Mouse (Mus musculus) MEL (cell line): ENCODE data around the gene 2300009A05Rik. TPM values are rescaled to one million over a fixed set of nuclear protein-coding genes. Genes with fewer than 3 reads are reported as not detected.

Experiments used
- DNase-seq: peaks from one replicate; pipeline ENCODE4 v3.0.0; 2011; ENCODE audit warnings: low read depth, low spot score
- H3K27ac ChIP-seq: 2 replicates; pipeline ENCODE4 v1.5.1; 2012; ENCODE audit warnings: low read depth, mild to moderate bottlenecking, control low read depth, low read length, moderate library complexity; ENCODE audit not compliant: control insufficient read depth
- H3K27me3 ChIP-seq, 2 experiments: fragments of 150-350 bp in 1 of 2; sonication (generic) in 1 of 2; 2 replicates each; pipeline ENCODE4 v1.6.1; 2012; ENCODE audit warnings: low read length in 2 of 2, mild to moderate bottlenecking in 2 of 2, improper control_type of control experiment in 1 of 2, moderate library complexity in 1 of 2; ENCODE audit not compliant: insufficient read depth in 2 of 2, control insufficient read depth in 1 of 2
- H3K36me3 ChIP-seq, 2 experiments: 2 replicates each; pipeline ENCODE4 v1.6.1; 2012 to 2014; ENCODE audit warnings: low read length in 2 of 2, improper control_type of control experiment in 1 of 2, inconsistent platforms in 1 of 2, mild to moderate bottlenecking in 1 of 2; ENCODE audit not compliant: insufficient read depth in 2 of 2, control insufficient read depth in 1 of 2
- H3K4me1 ChIP-seq, 2 experiments: fragments of 150-350 bp in 1 of 2; sonication (generic) in 1 of 2; 2 replicates each; pipeline ENCODE4 v1.6.1; 2012; ENCODE audit warnings: low read length in 2 of 2, improper control_type of control experiment in 1 of 2, mild to moderate bottlenecking in 1 of 2; ENCODE audit not compliant: insufficient read depth in 2 of 2, control insufficient read depth in 1 of 2
- H3K4me3 ChIP-seq, 2 experiments: fragments of 150-350 bp in 1 of 2; sonication (generic) in 1 of 2; 2 replicates each; pipeline ENCODE4 v1.5.1; 2012; ENCODE audit warnings: low read depth in 2 of 2, low read length in 2 of 2, mild to moderate bottlenecking in 2 of 2, moderate library complexity in 2 of 2, control low read depth in 1 of 2, improper control_type of control experiment in 1 of 2; ENCODE audit not compliant: control insufficient read depth in 1 of 2, insufficient read depth in 1 of 2
- H3K79me2 ChIP-seq: 2 replicates; pipeline ENCODE4 v1.6.1; 2012; ENCODE audit warnings: mild to moderate bottlenecking, low read length, moderate library complexity; ENCODE audit not compliant: control insufficient read depth, poor library complexity, insufficient read depth
- H3K9ac ChIP-seq: 2 replicates; pipeline ENCODE4 v1.6.1; 2012; ENCODE audit warnings: low read depth, mild to moderate bottlenecking, control low read depth, low read length, moderate library complexity; ENCODE audit not compliant: control insufficient read depth, poor library complexity, severe bottlenecking
- H3K9me3 ChIP-seq: fragments of 150-350 bp; sonication (generic); replicated peaks from 2 replicates; pipeline ENCODE4 v1.6.1; 2012; ENCODE audit warnings: mild to moderate bottlenecking, low read length, improper control_type of control experiment, moderate library complexity; ENCODE audit not compliant: insufficient read depth
- BHLHE40 ChIP-seq: IDR thresholded peaks from 2 replicates; pipeline ENCODE4 v1.6.1; 2012; ENCODE audit warnings: low read depth, mild to moderate bottlenecking, inconsistent platforms, low read length, improper control_type of control experiment, borderline replicate concordance
- CHD1 ChIP-seq: IDR thresholded peaks from 2 replicates; pipeline ENCODE4 v1.6.1; 2012; ENCODE audit warnings: low read depth, mild to moderate bottlenecking, inconsistent platforms, low read length, improper control_type of control experiment
- GABPA ChIP-seq: IDR thresholded peaks from 2 replicates; pipeline ENCODE4 v1.6.1; 2012; ENCODE audit warnings: low read depth, mild to moderate bottlenecking, inconsistent platforms, low read length, improper control_type of control experiment, moderate library complexity
- GATA1 ChIP-seq: IDR thresholded peaks from 2 replicates; pipeline ENCODE4 v1.6.1; 2011; ENCODE audit warnings: low read depth, low read length, improper control_type of control experiment
- HCFC1 ChIP-seq: IDR thresholded peaks from 2 replicates; pipeline ENCODE4 v1.6.1; 2012; ENCODE audit warnings: low read depth, mild to moderate bottlenecking, inconsistent platforms, low read length, improper control_type of control experiment, moderate library complexity
- JUND ChIP-seq: IDR thresholded peaks from 2 replicates; pipeline ENCODE4 v1.6.1; 2011; ENCODE audit warnings: low read depth, mild to moderate bottlenecking, improper control_type of control experiment, low read length
- KAT2A ChIP-seq: conservative IDR thresholded peaks from 2 replicates; pipeline ENCODE4 v1.6.1; 2012; ENCODE audit warnings: low read depth, low read length, improper control_type of control experiment, inconsistent platforms
- MAX ChIP-seq: IDR thresholded peaks from 2 replicates; pipeline ENCODE4 v1.6.1; 2011; ENCODE audit warnings: low read length, improper control_type of control experiment
- MEF2A ChIP-seq: IDR thresholded peaks from 2 replicates; pipeline ENCODE4 v1.6.1; 2014; ENCODE audit warnings: low read depth, mild to moderate bottlenecking, inconsistent platforms, low read length, improper control_type of control experiment; ENCODE audit not compliant: poor library complexity, insufficient replicate concordance, severe bottlenecking; ENCODE audit errors: extremely low read depth
- MYC ChIP-seq: IDR thresholded peaks from 2 replicates; pipeline ENCODE4 v1.6.1; 2011; ENCODE audit warnings: low read depth, mild to moderate bottlenecking, low read length, improper control_type of control experiment, moderate library complexity
- NRF1 ChIP-seq: IDR thresholded peaks from 2 replicates; pipeline ENCODE4 v1.6.1; 2014; ENCODE audit warnings: low read depth, mild to moderate bottlenecking, inconsistent platforms, low read length, improper control_type of control experiment, moderate library complexity; ENCODE audit not compliant: poor library complexity, insufficient read depth, severe bottlenecking
- POLR2AphosphoS2 ChIP-seq: IDR thresholded peaks from 2 replicates; pipeline ENCODE4 v1.6.1; 2011; ENCODE audit warnings: low read length, improper control_type of control experiment
- POLR2AphosphoS5 ChIP-seq: IDR thresholded peaks from 2 replicates; pipeline ENCODE4 v1.6.1; 2012; ENCODE audit warnings: low read depth, borderline replicate concordance, mild to moderate bottlenecking, inconsistent platforms, low read length, moderate library complexity, mixed read lengths
- RAD21 ChIP-seq: IDR thresholded peaks from 2 replicates; pipeline ENCODE4 v1.6.1; 2011; ENCODE audit warnings: mild to moderate bottlenecking, low read depth, low read length, improper control_type of control experiment
- RCOR1 ChIP-seq: IDR thresholded peaks from 2 replicates; pipeline ENCODE4 v1.6.1; 2012; ENCODE audit warnings: low read depth, mild to moderate bottlenecking, inconsistent platforms, low read length, improper control_type of control experiment
- SIN3A ChIP-seq: IDR thresholded peaks from 2 replicates; pipeline ENCODE4 v1.6.1; 2012; ENCODE audit warnings: low read length, improper control_type of control experiment, inconsistent platforms
- SMC3 ChIP-seq: IDR thresholded peaks from 2 replicates; pipeline ENCODE4 v1.6.1; 2011; ENCODE audit warnings: low read depth, low read length, improper control_type of control experiment
- TBP ChIP-seq: IDR thresholded peaks from 2 replicates; pipeline ENCODE4 v1.8.0; 2011; ENCODE audit warnings: low read depth, low read length, improper control_type of control experiment
- UBTF ChIP-seq: IDR thresholded peaks from 2 replicates; pipeline ENCODE4 v1.6.1; 2012; ENCODE audit warnings: low read depth, mild to moderate bottlenecking, inconsistent platforms, low read length, improper control_type of control experiment, moderate library complexity, borderline replicate concordance; ENCODE audit not compliant: insufficient read depth
- USF1 ChIP-seq: IDR thresholded peaks from 2 replicates; pipeline ENCODE4 v1.6.1; 2014; ENCODE audit warnings: low read depth, mild to moderate bottlenecking, inconsistent platforms, low read length, improper control_type of control experiment, moderate library complexity
- USF2 ChIP-seq, 2 experiments: IDR thresholded peaks; 2 replicates each; pipeline ENCODE4 v1.6.1; 2011 to 2012; ENCODE audit warnings: improper control_type of control experiment in 2 of 2, low read length in 2 of 2, borderline replicate concordance in 1 of 2, inconsistent platforms in 1 of 2, low read depth in 1 of 2, mild to moderate bottlenecking in 1 of 2; ENCODE audit not compliant: insufficient read depth in 1 of 2
- ZC3H11A ChIP-seq: IDR thresholded peaks from 2 replicates; pipeline ENCODE4 v1.6.1; 2012; ENCODE audit warnings: low read depth, mild to moderate bottlenecking, inconsistent platforms, low read length, improper control_type of control experiment
- ZNF384 ChIP-seq: IDR thresholded peaks from 2 replicates; pipeline ENCODE4 v1.6.1; 2012; ENCODE audit warnings: low read depth, mild to moderate bottlenecking, inconsistent platforms, low read length, improper control_type of control experiment
- polyA plus RNA-seq, 2 experiments: library from polyadenylated mRNA; stranded (reverse) in 1 of 2; unstranded in 1 of 2; fragments of >175 nt in 1 of 2; fragments of >200 nt in 1 of 2; gene quantifications; 2 replicates each; pipeline versions ENCODE4 v1.2.1 to v1.2.4; 2012; ENCODE audit warnings: low replicate concordance in 2 of 2, low read depth in 1 of 2; ENCODE audit not compliant: insufficient read length in 2 of 2, insufficient read depth in 1 of 2, missing spikeins in 1 of 2
- total RNA-seq: library from RNA; depleted of rRNA; stranded (reverse); fragments of 300-350 nt; gene quantifications from 2 replicates; pipeline ENCODE4 v1.2.3, GENCODE M21; 2012

The 2300009A05Rik gene
- total and polyA plus RNA-seq, 3 experiments = 25.5 to 30.6 TPM; not detected in 1

GRCm38 (mm10) chr9:63372541-63372940, 26.5 kb downstream of the 2300009A05Rik start:
- peaks cover 0 to 13% of the 10 kb centered on the region in 2 experiments for H3K36me3 ChIP-seq
- no peak overlapping the region for H3K9ac ChIP-seq
- H3K9me3 ChIP-seq = no peaks in the 10 kb centered on the region
- peaks cover 0 to 12% of the 10 kb centered on the region in 2 experiments; a peak in 2 of 4 replicates for H3K4me1 ChIP-seq
- H3K4me3 ChIP-seq = no peak overlapping the region
- no peak for DNase-seq
- H3K79me2 ChIP-seq = peaks cover 11% of the 10 kb centered on the region
- H3K27me3 ChIP-seq = no peaks in the 10 kb centered on the region
- H3K27ac ChIP-seq = no peak overlapping the region
- TF ChIP-seq CHD1 = no peak
- no peak for TF ChIP-seq UBTF
- TF ChIP-seq RCOR1 = no peak
- TF ChIP-seq MYC = no peak
- no peak for TF ChIP-seq JUND
- TF ChIP-seq USF2 (IDR thresholded peaks at IDR 0.05; ENCODE audit: borderline replicate concordance in 1 of 2, insufficient read depth in 1 of 2, low read depth in 1 of 2, low read length in 2 of 2) = no peak
- no peak for TF ChIP-seq KAT2A
- no peak for TF ChIP-seq NRF1
- no peak for TF ChIP-seq TBP
- no peak for TF ChIP-seq GATA1
- TF ChIP-seq MAX = no peak
- no peak for TF ChIP-seq GABPA
- no peak for TF ChIP-seq ZC3H11A
- no peak for TF ChIP-seq POLR2AphosphoS5

- H3K4me3 ChIP-seq = no peak overlapping the region
- TF ChIP-seq RAD21 (no peak), TBP (no peak), MEF2A (no peak), KAT2A (no peak), CHD1 (no peak), SIN3A (no peak), BHLHE40 (no peak), USF2 (IDR thresholded peaks at IDR 0.05; ENCODE audit: borderline replicate concordance in 1 of 2, insufficient read depth in 1 of 2, low read depth in 1 of 2, low read length in 2 of 2) (no peak), MAX (no peak), GATA1 (no peak), SMC3 (no peak), USF1 (no peak), HCFC1 (no peak), JUND (no peak), ZNF384 (no peak), POLR2AphosphoS2 (no peak)
- H3K27me3 ChIP-seq = no peaks in the 10 kb centered on the region
- DNase-seq = no peak
- H3K9ac ChIP-seq = no peak overlapping the region
- no peaks in the 10 kb centered on the region for H3K79me2 ChIP-seq
- H3K4me1 ChIP-seq = no peaks in the 10 kb centered on the region
- no peaks in the 10 kb centered on the region for H3K9me3 ChIP-seq
- peaks cover 0 to 3% of the 10 kb centered on the region in 2 experiments; a peak in 2 of 4 replicates for H3K36me3 ChIP-seq
- no peak overlapping the region for H3K27ac ChIP-seq
These were observed 38.6 kb downstream of the 2300009A05Rik start for GRCm38 (mm10) chr9:63360410-63360809.
